Mouse (Mus musculus) heart, adult 2 months (tissue): Measurements from ENCODE around the gene Spred2.

Source experiments
- CTCF ChIP-seq: fragments of 200-600 bp; IDR thresholded peaks from 2 replicates; pipeline ENCODE4 v1.8.1; 2022; ENCODE audit warnings: antibody characterized with exemption, mild to moderate bottlenecking, moderate library complexity
- EP300 ChIP-seq: fragments of 200-500 bp; IDR thresholded peaks from 2 replicates; pipeline ENCODE4 v1.6.1; 2011; ENCODE audit warnings: low read depth, low read length, control low read depth; ENCODE audit not compliant: insufficient read depth
- POLR2A ChIP-seq: fragments of 200-500 bp; IDR thresholded peaks from 2 replicates; pipeline ENCODE4 v1.6.1; 2011; ENCODE audit warnings: mild to moderate bottlenecking, low read depth, low read length, control low read depth; ENCODE audit not compliant: insufficient read depth

DNA sequence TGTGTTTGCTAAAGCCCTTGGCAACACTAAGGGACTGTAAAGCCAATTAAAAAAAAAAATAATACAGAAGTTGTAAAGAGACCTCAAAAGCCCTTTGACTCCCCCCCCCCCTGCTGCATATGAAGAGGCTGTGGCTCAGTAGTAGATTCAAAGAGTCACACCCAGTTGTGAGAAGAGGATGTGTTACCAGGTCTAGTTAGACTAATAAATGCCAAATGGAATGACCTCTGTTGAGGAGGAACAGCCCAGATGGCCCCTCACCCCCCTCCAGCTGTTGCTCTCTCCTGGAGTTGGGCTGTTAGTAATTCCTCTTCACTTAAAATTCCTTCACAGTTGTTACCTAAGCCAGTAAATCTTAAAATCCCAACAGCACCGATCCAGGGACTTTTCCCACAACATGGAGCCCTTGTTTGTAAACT lies 62.3 kb downstream of the Spred2 start:
- no peak for TF ChIP-seq CTCF
- TF ChIP-seq POLR2A: no peak
- TF ChIP-seq EP300: no peak
